Mouse (Mus musculus): ENCODE results near the gene Nploc4.

- TF ChIP-seq CTCF (IDR thresholded peaks at IDR 0.05; ENCODE audit: borderline replicate concordance, extremely low read depth, insufficient read depth, insufficient read length) (no peak), POLR2A (IDR thresholded peaks at IDR 0.05; ENCODE audit: borderline replicate concordance, extremely low read depth, insufficient read depth, insufficient read length, poor library complexity, severe bottlenecking) (no peak)
Measured at GRCm38 (mm10) chr11:120386632-120387031, 50.9 kb downstream of the Nploc4 start.

Data from brain, embryonic 14.5 days (tissue).